Mouse (Mus musculus) ovary, adult 18-20 months (tissue): ENCODE data around the gene Mrfap1.

Experiments
- DNase-seq: peaks from one replicate; pipeline ENCODE4 v3.0.0; 2022; ENCODE audit warnings: low spot score, mixed read lengths

Mrfap1 gene

DNA sequence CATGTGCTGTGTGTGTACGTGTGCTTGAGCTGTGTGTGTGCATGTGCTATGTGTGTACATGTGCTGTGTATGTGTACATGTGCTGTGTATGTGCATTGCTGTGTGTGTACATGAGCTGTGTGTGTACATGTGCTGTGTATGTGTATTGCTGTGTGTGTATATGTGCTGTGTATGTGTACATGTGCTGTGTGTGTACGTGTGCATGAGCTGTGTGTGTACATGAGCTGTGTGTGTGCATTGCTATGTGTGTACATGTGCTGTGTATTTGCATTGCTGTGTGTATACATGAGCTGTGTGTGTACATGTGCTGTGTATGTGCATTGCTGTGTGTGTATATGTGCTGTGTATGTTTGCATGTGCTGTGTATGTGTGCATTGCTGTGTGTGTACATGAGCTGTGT, 17.1 kb downstream of the Mrfap1 start:
- DNase-seq, result no peak

- DNase-seq, result no peak
Measured at GRCm38 (mm10) chr5:36778901-36779300, 17.7 kb downstream of the Mrfap1 start.

DNA sequence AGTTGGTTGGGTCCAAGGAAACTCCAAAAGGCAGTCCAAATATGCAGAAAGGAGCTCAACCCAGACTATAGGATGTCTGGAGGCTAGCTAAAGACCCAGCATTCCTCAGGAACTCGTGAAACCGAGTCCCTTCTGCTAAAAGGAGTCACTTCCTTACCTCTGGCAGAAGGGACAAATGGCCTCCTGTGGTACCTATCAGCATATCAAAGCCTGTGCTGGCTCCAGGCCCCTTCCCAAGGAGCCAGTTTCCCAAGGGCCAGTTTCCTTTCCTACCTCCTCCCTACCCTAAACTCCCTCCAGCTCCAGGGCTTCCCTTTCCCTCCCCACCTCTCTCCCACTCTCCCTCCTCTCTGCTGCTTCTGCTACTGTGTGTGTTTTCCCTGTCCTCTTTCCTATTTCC, 19.4 kb downstream of the Mrfap1 start:
- no peak for DNase-seq

GRCm38 (mm10) chr5:36776021-36776575, 20.5 kb downstream of the Mrfap1 start:
- DNase-seq, result peak; percentile 15

GRCm38 (mm10) chr5:36775317-36775716, 21.3 kb downstream of the Mrfap1 start:
- no peak for DNase-seq

GRCm38 (mm10) chr5:36772586-36772985, 24.0 kb downstream of the Mrfap1 start:
- DNase-seq, result no peak

GRCm38 (mm10) chr5:36769603-36770002, 27.0 kb downstream of the Mrfap1 start:
- no peak for DNase-seq

GRCm38 (mm10) chr5:36766958-36767703, 29.4 kb downstream of the Mrfap1 start:
- no peak for DNase-seq

DNA sequence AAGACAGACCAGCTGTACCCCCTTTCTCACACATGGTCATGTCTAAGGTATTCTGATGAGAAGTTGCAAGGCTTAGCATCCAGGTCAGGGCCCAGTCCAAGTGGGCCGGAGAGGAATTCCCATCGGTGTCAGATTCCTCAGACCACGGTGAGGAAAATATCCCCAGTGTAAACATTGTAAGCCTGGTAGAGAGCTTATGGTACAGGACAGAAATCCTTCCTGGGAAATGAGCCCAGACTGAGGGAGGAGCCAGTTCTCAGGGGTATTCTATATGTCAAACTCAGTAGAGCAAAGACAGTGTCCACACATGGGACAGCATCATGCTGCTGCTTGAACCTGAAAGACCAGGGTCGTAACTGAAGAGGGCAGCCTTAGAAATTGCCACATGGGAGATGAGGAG, 36.7 kb downstream of the Mrfap1 start:
- no peak for DNase-seq

- DNase-seq, result no peak
Measured at GRCm38 (mm10) chr5:36757033-36757432, 39.5 kb downstream of the Mrfap1 start.

GRCm38 (mm10) chr5:36750119-36751078, 46.2 kb downstream of the Mrfap1 start:
- no peak for DNase-seq

DNA sequence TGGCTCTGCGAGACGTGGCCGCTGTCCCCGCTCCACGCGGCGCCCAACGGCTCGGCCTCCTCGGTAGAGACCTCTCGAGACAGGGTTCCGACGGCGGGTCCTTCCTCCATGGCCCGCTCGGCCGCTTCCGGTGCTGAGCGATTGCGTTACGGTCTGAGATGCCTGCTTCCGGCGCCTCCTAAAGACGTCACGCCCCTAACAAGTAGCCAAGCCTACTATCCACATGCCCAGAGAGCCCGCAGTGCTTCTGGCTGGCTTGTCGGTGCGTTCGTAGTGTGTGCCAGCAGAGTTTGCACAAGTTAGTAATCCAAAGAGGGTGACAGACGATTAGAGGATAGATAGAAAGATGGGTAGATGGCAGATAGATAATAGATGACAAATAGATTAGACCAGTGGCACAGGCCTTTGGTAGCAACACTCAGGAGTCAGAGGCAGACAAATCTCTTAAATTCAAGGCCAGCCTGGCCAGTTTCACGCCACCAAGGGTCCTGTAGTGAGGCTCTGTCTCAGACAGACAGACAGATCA, 48.0 kb downstream of the Mrfap1 start, which contains the start of gene Bloc1s4:
TSS of gene Bloc1s4 (minus strand) at position 115 of the 526 bp plus-strand sequence.
- DNase-seq, result peak; percentile 85

- no peak for DNase-seq
Measured at GRCm38 (mm10) chr5:36747794-36748535, 48.6 kb downstream of the Mrfap1 start.

GRCm38 (mm10) chr5:36747071-36747470, 49.5 kb downstream of the Mrfap1 start:
- DNase-seq, result no peak
